Mouse (Mus musculus) urinary bladder, adult 2 months (tissue): ENCODE measurements around the gene Gm6356. TPM values are rescaled to one million over a fixed set of nuclear protein-coding genes. Genes with fewer than 3 reads are reported as not detected.
"Not testable (repeated sequence)": the region's sequence is repeated elsewhere in the genome, so short reads cannot be mapped to it uniquely, and the experiment has no call there.

Experiments used
- DNase-seq: peaks from one replicate; pipeline ENCODE4 v3.0.0; 2022; ENCODE audit warnings: low spot score
- polyA plus RNA-seq: library from polyadenylated mRNA; depleted of rRNA; stranded (reverse); fragments of >200 nt; gene quantifications from 2 replicates; pipeline ENCODE4 v1.2.3, GENCODE M21; 2012; rRNA removed

The Gm6356 gene
- polyA plus RNA-seq, result not detected in 2 replicates

GRCm38 (mm10) chr14:6973718-6974117 is at the start of gene Gm6356:
Gene Gm6356, minus strand, starts transcription at chr14:6973818.
- not testable (repeated sequence) for DNase-seq

Other genes with a start within 250 kb of the Gm6356 start
- 9.9 and 19.2 TPM in 2 replicates for gene Gm3636, start 231.5 kb downstream of the Gm6356 start, polyA plus RNA-seq
- not detected in 2 replicates for gene Gm8362, start 199.4 kb downstream of the Gm6356 start, polyA plus RNA-seq
- gene Gm3642, start 133.5 kb downstream of the Gm6356 start, polyA plus RNA-seq, result not detected in 2 replicates
- 1.4 and 1.8 TPM in 2 replicates for gene Gm3667, start 83.9 kb downstream of the Gm6356 start, polyA plus RNA-seq
- gene Gm10406, start 53.6 kb upstream of the Gm6356 start, polyA plus RNA-seq, result 0.52 and 0.73 TPM in 2 replicates
- not detected in 2 replicates for gene Gm3685, start 71.2 kb upstream of the Gm6356 start, polyA plus RNA-seq
- gene Gm3696, start 126.8 kb upstream of the Gm6356 start, polyA plus RNA-seq, result 4.1 and 5.7 TPM in 2 replicates
- not detected in 2 replicates for gene Gm6676, start 151.6 kb upstream of the Gm6356 start, polyA plus RNA-seq
- gene Gm3512, start 200.7 kb upstream of the Gm6356 start, polyA plus RNA-seq, result 16.7 and 21.8 TPM in 2 replicates
- gene Gm16434, start 220.7 kb upstream of the Gm6356 start, polyA plus RNA-seq, result not detected in 2 replicates